Mouse (Mus musculus): Measurements from ENCODE around the gene Ndufs8.

Ndufs8 gene

GRCm38 (mm10) chr19:3903648-3904362, 8.8 kb downstream of the Ndufs8 start:
- DNase-seq: no peak

GRCm38 (mm10) chr19:3902966-3903365, 9.6 kb downstream of the Ndufs8 start:
- DNase-seq: no peak

- no peak for DNase-seq
Observed at GRCm38 (mm10) chr19:3899618-3900017, 13.0 kb downstream of the Ndufs8 start.

- no peak for DNase-seq
Observed at GRCm38 (mm10) chr19:3898952-3899351, 13.6 kb downstream of the Ndufs8 start.

GRCm38 (mm10) chr19:3897557-3897956, 15.0 kb downstream of the Ndufs8 start:
- no peak for DNase-seq

DNA sequence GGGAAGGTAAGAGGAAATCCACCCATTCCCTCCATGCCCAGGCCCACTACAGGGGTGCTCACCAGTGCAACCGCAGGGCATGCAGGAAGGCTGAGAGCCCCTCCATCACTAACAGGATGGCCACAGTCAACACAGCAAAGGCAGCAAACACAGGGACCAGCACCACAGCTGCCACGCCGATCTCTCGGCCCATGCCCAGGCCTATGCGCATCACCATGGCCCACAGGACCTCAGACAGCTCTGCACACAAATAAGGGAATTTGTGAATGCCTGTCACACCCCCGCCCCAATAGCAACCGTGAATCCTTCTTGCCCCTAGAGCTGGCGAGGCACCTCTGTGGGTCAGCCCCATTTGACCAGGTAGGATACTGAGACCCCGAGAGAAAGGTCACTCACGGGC, 16.4 kb downstream of the Ndufs8 start:
- no peak for DNase-seq

GRCm38 (mm10) chr19:3895171-3895631, 17.4 kb downstream of the Ndufs8 start:
- DNase-seq: no peak

DNA sequence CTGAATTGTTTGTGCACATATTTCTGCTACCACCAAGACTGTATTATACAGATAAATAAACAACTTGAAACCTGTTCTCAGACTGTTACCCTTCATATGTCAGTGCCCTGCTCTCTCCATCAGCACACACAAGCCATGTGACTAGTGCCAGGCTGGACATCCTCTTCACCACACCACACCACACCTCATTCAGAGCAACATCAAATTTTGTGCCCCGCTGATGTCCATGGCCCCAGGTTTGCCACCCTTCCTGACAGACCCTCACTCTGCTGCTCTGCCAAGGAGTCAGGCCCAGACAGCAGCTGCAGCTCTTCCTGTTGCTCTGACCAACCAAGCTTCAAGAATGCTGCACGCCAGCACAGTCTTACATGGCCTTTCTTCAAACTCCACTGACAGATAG, 18.3 kb downstream of the Ndufs8 start:
- DNase-seq: no peak

DNA sequence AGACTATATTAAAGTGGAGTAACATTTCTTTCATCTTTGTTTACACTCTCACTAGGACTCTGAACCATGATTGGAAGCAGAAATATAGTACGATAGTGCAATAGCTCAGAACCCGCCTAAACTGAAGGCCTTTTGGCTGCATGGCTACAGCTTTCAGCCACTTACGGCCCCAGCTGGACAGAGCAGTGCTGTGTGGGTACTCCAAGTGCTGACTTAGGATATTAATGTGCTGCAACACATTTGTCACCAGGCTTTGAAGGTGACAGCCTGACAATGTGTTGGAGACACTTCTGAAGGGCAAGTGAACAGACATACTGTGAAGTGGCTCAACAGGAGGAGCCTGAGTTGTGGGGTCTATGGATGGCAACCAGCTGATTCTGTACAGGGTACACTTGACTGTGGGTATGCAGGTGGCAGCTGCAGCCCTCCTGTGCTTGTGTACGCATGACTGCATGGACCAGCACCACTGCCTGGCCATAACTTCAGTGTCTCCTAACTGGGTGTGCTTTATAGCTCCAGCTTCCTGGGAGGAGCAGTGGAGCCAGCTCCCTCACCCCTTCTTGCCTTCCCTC, 18.9 kb downstream of the Ndufs8 start:
- DNase-seq: no peak

DNA sequence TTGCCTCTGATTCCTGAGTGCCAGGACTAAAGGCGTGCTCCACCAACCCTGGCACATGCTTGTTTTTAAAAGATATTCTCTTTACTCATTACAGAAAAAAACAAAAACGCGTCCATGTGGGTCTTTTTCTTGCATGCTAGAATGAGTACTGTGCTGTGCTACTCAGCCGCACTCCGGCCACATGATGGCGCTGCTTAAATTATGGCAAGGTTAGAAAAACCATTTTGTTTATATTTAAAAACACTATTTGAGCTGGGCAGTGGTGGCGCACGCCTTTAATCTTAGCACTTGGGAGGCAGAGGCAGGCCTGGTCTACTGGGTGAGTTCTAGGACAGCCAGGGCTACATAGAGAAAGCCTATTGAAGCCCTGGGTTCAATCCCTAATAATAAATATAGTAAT, 22.4 kb downstream of the Ndufs8 start:
- peak; percentile 58 for DNase-seq

GRCm38 (mm10) chr19:3889096-3889495, 23.5 kb downstream of the Ndufs8 start:
- DNase-seq: no peak

DNA sequence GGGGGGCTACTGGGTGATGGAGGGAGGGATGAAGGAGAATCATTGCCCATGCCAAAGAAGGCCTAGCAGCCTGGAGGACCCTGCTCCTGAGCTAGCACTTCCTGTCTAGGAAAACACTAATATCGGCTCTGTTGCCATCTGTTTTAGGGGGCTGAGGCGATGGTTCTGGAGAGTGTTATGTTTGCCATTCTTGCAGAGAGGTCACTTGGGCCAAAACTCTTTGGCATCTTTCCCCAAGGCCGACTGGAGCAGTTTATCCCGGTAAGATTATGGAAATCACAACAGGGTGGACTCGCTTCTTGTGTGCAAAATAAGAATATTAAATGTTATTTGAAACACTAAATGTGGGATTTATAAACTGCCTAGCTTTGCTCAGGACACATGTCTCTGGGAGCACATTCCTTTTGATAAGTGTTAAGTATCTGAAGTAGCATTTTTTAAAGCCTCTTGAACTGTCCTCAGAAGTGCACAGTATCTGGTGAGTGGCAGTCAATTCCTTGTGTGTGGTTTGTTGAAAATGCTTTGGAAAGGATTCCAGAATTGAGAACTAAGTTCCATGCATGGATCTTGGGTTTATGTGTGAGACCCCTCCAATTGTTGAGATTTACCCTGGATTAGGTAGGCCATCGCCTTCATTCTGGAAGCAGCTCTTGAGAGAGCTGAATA, 28.1 kb downstream of the Ndufs8 start:
- DNase-seq: no peak

GRCm38 (mm10) chr19:3882214-3882613, 30.4 kb downstream of the Ndufs8 start:
- DNase-seq: no peak

DNA sequence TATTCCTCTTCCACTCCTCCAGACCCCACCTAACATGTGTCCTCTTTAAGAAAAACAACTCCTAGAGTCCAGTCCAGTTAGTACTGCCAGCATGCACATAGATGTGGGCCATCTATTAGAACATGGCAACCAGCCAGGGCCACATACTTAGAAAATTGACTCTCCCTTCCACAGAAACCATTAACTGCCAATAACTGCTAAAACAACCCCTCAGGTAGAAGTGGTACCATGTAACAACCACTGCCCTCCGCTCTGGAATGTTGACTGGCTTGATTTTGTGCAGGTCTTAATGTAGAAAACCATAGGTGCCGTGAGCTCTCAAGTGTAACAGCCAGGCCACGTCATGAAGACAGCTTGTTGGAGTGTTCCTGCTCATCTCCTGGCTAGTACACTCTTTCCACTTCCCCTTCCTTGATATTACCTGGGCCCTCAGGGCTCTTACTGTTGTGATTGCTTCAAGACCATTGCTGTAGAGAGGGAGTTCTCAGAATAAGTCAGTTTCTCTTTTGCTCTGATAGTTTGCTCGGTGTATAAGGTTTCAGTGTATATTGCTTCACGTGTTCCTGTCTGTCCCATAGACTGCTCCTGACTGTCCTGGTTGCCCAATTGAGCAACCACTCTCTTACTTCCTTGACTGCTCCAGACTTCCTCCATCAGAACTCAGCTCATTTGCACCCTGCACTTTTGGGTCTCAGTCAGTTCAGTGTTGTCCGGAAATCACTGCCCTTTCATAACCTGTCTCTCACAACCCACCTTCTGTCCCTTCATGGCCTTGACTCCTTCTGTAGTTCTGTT, 32.3 kb downstream of the Ndufs8 start:
- DNase-seq: peak; percentile 43

DNA sequence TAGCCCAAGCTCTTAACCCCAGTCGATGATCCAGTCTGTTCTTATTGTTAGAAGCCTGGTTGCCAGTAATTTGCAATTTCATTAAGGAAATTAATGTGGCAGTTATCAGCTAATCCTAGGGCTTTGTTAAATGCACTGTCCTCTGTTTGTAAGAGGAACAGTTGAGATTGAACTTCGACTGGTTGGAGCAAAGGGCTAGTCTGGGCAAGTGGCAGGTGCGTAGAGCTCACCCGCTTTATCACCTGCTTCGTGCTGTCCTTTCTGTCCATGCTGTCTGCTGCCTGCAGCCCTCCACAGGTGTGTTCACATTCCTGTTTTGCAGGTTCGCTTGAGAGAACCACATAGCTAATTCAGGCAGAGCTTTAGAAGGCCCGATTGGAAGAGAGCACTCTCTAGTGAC, 37.5 kb downstream of the Ndufs8 start:
- no peak for DNase-seq

DNA sequence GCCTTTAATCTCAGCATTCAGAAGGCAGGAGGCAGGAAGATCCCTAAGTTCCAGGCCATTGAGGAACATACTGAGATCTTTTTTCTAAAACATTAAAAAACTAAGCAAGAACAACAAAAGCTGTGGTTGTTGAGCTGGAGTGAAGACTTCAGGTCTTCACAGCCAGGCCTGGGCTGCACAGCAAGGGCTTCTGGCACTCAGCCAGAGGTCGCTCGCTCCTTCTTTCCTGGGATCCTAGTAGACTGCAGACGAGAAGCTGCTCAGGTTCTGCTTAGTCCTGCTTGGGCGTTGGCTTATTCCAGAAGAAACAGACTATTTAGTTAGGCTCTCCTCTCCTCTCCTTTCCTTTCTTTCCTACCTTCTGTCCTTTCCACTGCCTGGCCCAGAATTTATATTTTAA, 40.2 kb downstream of the Ndufs8 start:
- peak; percentile 79 for DNase-seq

DNA sequence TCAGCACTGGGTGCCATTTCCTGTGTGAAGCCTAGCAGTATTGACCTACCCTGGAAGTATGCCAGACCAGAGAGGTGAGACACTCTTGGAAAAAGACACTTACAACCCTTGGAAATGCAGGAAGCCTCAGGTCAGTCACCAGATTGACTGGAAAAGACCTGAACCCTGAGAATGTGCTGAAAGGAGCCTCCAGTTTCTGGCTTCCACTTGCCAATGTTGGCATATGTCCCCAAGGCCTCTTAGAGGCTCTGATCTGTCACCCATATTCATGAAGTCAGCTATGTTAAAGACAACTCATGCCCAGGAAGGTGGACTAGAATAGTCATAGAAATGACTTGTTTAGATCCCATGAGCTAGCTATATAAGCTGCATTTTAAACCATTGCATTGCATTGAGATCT, 41.1 kb downstream of the Ndufs8 start:
- DNase-seq: no peak

GRCm38 (mm10) chr19:3868290-3868689, 44.3 kb downstream of the Ndufs8 start:
- DNase-seq: no peak

DNA sequence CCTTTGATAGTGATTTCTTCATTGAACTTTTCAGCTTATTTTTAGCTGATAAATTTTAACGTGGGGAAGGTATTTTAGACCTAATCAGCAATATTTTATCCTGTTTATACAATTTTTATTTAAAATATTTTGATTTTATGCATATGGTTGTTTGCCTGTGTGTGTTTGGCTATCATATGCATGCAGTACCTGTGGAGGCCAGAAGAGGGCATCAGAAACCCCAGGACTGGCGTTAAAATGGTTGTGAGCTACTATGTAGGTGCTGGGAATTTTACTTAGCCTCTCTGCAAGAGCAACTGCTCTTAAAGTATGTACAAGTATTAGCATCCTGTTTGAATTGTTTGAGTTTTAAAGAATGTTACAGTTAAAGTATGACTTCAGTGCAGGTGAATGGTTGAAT, 47.6 kb downstream of the Ndufs8 start:
- DNase-seq: no peak

DNA sequence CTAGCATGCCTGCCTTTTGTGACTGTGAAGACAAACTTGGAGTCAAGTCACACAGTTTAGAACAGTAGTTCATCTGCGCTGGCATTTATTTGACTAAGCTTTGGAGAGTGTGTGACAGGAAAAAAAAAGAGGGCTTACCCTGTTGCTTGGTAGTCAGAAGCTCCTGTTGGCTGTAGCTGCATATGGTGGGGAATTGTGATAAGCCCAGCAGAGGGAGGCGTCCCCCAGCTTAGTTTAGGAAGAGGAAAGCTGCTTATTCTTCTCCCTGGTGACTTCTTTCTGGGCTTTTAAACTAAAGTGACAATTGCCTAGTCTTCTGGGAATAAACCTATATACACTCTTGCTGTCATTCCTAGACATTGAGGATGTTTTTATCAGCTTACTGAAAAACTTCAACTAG, 49.9 kb downstream of the Ndufs8 start:
- no peak for DNase-seq

Measured in kidney, postnatal 10 days (tissue).